In the genomic region with DNA sequence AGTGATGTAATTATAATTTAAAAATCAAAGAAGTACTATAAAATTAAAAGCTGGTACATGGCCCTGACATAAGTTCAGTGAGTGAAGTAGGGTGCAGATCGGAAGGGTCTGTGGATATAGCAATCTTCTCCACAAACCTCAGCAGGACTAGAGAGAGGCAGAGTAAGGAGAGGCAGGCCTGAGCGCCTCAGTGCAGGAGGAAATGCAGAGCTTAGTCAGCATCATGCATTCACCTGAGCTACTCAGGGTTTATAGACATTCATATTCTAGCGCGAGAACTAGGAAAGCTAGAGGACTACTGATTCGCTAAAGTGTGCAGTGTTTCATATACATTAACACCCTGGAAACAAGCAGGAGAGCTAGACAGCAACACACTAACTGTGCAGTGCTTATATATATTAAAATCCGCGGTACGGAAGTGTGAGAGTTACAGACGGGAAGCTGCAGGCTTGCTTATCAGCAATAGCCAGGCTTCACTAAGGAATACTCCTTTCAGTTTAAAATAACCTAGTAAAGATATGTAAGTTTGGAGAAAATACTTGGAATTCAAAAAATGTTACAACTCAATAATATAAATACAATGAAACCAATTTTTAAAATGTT, we compare ENCODE assay signal across 27 mouse cellular contexts. TPM values are rescaled to one million over a fixed set of nuclear protein-coding genes. Genes with fewer than 3 reads are reported as not detected.
A peak's percentile ranks its signal among the peaks of the same experiment; 100 is the strongest.
DNase-seq lines count a peak whose midpoint lies in the region; ATAC-seq and TF ChIP-seq lines count a peak whose summit lies in the region.
"Had no signal": no experiment of that assay in that cellular context is flagged by ENCODE, and none has a peak within 500 bp of the region (broad histone marks: within the 10 kb centered on the region; RNA-seq: fewer than 3 reads in every experiment).

No protein-coding gene starts in this region.

- peak overlapping the region; percentile 48 for H3K4me2 ChIP-seq in liver, embryonic 12.5 days
- peak overlapping the region; percentile 44 for H3K4me2 ChIP-seq in liver, postnatal 0 days (ENCODE audit: low read depth, low read length)
- H3K4me2 ChIP-seq: forebrain, embryonic 12.5 days; heart, embryonic 15.5 days; hindbrain, embryonic 13.5 days; limb, embryonic 13.5 days; lung, embryonic 14.5 days; midbrain, embryonic 13.5 days; stomach, embryonic 15.5 days had no signal

- TF ChIP-seq EP300 in liver, postnatal 0 days (IDR thresholded peaks at IDR 0.05; ENCODE audit: low read depth) = no peak

- no peak for TF ChIP-seq CTCF in liver, postnatal 0 days (IDR thresholded peaks at IDR 0.05; ENCODE audit: low read depth)
- TF ChIP-seq CTCF in lung, adult 2 months (IDR thresholded peaks at IDR 0.05; ENCODE audit: insufficient read depth, low read length) = no peak

- peak; percentile 28 for DNase-seq in 416B (ENCODE audit: low read depth)
- DNase-seq in liver, postnatal 0 days = no peak
- no peak for DNase-seq in thymus, postnatal 25 days
- DNase-seq in lung, adult 2 months = no peak
- no peak for DNase-seq in right cerebral cortex, adult 2 months (ENCODE audit: low spot score in 2 of 2)
- no peak for DNase-seq in kidney, postnatal 4 days
- DNase-seq: adrenal gland, postnatal 10 days; cerebellum, adult 8-10 months; forebrain, postnatal 0 days; gastrocnemius, postnatal 10 days; kidney, adult 8-10 months; lung, embryonic 14.5 days; lung, postnatal 14 days; retina, postnatal 1 day; right cerebral cortex, postnatal 25 days; thymus, postnatal 36 days had no signal

- 50% methylated on average over 9 of the region's 9 CpGs for WGBS in liver, embryonic 12.5 days (ENCODE audit: insufficient replicate concordance)
- WGBS in liver, postnatal 0 days (ENCODE audit: insufficient replicate concordance) = 50% methylated on average over 9 of the region's 9 CpGs
- WGBS in lung, adult 2 months = 70% methylated on average over 9 of the region's 9 CpGs

- peak; percentile 74 for ATAC-seq in common myeloid progenitor, adult 5-6 weeks (replicated peaks; ENCODE audit: low read depth, poor library complexity, severe bottlenecking)
- ATAC-seq in liver, embryonic 12.5 days = peak; percentile 90
- ATAC-seq in liver, postnatal 0 days = peak; percentile 73
- ATAC-seq: CD4-positive, CD25-positive, alpha-beta regulatory T cell, adult 4 months; forebrain, postnatal 0 days; intestine, embryonic 16.5 days; midbrain, embryonic 13.5 days had no signal

- no peak overlapping the region; the same call in 1 of the 2 replicates for H3K9ac ChIP-seq in liver, embryonic 12.5 days
- H3K9ac ChIP-seq in liver, postnatal 0 days (replicated peaks) = no peak overlapping the region
- H3K9ac ChIP-seq: forebrain, embryonic 12.5 days; forebrain, postnatal 0 days; heart, embryonic 15.5 days; hindbrain, embryonic 13.5 days; limb, embryonic 13.5 days; lung, embryonic 14.5 days; midbrain, embryonic 13.5 days; stomach, embryonic 15.5 days had no signal

- H3K9me3 ChIP-seq in liver, embryonic 12.5 days (replicated peaks) = no peaks in the 10 kb centered on the region
- no peaks in the 10 kb centered on the region for H3K9me3 ChIP-seq in liver, postnatal 0 days (ENCODE audit: low read length)
- H3K9me3 ChIP-seq: forebrain, embryonic 12.5 days; heart, embryonic 15.5 days; hindbrain, embryonic 13.5 days; limb, embryonic 13.5 days; midbrain, embryonic 13.5 days; stomach, embryonic 15.5 days had no signal

- TF ChIP-seq POLR2A in lung, adult 2 months (IDR thresholded peaks at IDR 0.05; ENCODE audit: borderline replicate concordance, extremely low read depth, low read depth, low read length) = no peak

- H3K27ac ChIP-seq in liver, embryonic 12.5 days = peak overlapping the region; percentile 45; the same call in 1 of the 2 replicates
- H3K27ac ChIP-seq in liver, postnatal 0 days (ENCODE audit: low read depth) = no peak overlapping the region
- H3K27ac ChIP-seq: forebrain, embryonic 12.5 days; heart, embryonic 15.5 days; hindbrain, embryonic 13.5 days; kidney, postnatal 0 days; limb, embryonic 13.5 days; midbrain, embryonic 13.5 days; stomach, embryonic 15.5 days had no signal

- no peaks in the 10 kb centered on the region for H3K27me3 ChIP-seq in liver, embryonic 12.5 days (replicated peaks)
- no peaks in the 10 kb centered on the region for H3K27me3 ChIP-seq in liver, postnatal 0 days (ENCODE audit: insufficient read depth, low read length)
- H3K27me3 ChIP-seq: forebrain, embryonic 12.5 days; heart, embryonic 15.5 days; hindbrain, embryonic 13.5 days; limb, embryonic 13.5 days; midbrain, embryonic 13.5 days; stomach, embryonic 15.5 days had no signal

- peaks cover 11% of the 10 kb centered on the region for H3K4me1 ChIP-seq in liver, embryonic 12.5 days
- no peaks in the 10 kb centered on the region for H3K4me1 ChIP-seq in liver, postnatal 0 days (ENCODE audit: insufficient read depth)
- H3K4me1 ChIP-seq in lung, adult 2 months (ENCODE audit: control insufficient read depth, insufficient read depth, low read length) = no peaks in the 10 kb centered on the region
- H3K4me1 ChIP-seq: forebrain, embryonic 12.5 days; hindbrain, embryonic 13.5 days; midbrain, embryonic 13.5 days; stomach, embryonic 15.5 days had no signal

- no peaks in the 10 kb centered on the region for H3K36me3 ChIP-seq in liver, embryonic 12.5 days
- no peaks in the 10 kb centered on the region for H3K36me3 ChIP-seq in liver, postnatal 0 days (replicated peaks; ENCODE audit: insufficient read depth, low read length)
- H3K36me3 ChIP-seq: forebrain, embryonic 12.5 days; heart, embryonic 15.5 days; limb, embryonic 13.5 days; midbrain, embryonic 13.5 days; stomach, embryonic 15.5 days had no signal

- H3K4me3 ChIP-seq in liver, embryonic 12.5 days = peak overlapping the region; percentile 18; the same call in 1 of the 2 replicates
- no peak overlapping the region for H3K4me3 ChIP-seq in liver, postnatal 0 days (ENCODE audit: low read depth, low read length)
- no peak overlapping the region for H3K4me3 ChIP-seq in lung, adult 2 months (replicated peaks; ENCODE audit: extremely low read depth, low read depth, low read length)
- H3K4me3 ChIP-seq: forebrain, embryonic 12.5 days; heart, embryonic 15.5 days; hindbrain, embryonic 13.5 days; limb, embryonic 13.5 days; midbrain, embryonic 13.5 days; stomach, embryonic 15.5 days had no signal

RNA-seq across cellular contexts. Expression of a gene that starts 32.7 kb away (rescaled TPM):
- total RNA-seq in common myeloid progenitor, adult 5-6 weeks (2017) = 0.05 and 0.39 TPM in 2 replicates
- polyA plus RNA-seq in liver, embryonic 12.5 days (2016; fragmentation: Nextera tagmentation; extraction: Ambion mirVana) = 3.3 TPM in 2 replicates
- polyA plus RNA-seq in liver, postnatal 0 days (2015; fragmentation: Nextera tagmentation; extraction: Ambion mirVana) = 38.6 and 42.1 TPM in 2 replicates
- polyA plus RNA-seq in lung, adult 2 months (2012; rRNA removed) = 0.52 and 1.1 TPM in 2 replicates
- polyA plus RNA-seq: CD4-positive, CD25-positive, alpha-beta regulatory T cell, adult 4 months had no signal

RNA-seq across cellular contexts. Expression of a gene that starts 53.2 kb away (rescaled TPM):
- 0.49 and 2.7 TPM in 2 replicates for total RNA-seq in common myeloid progenitor, adult 5-6 weeks (2017)
- 0.49 and 0.95 TPM in 2 replicates for polyA plus RNA-seq in liver, embryonic 12.5 days (2016; fragmentation: Nextera tagmentation; extraction: Ambion mirVana)
- polyA plus RNA-seq in liver, postnatal 0 days (2015; fragmentation: Nextera tagmentation; extraction: Ambion mirVana) = 1.0 and 2.3 TPM in 2 replicates
- polyA plus RNA-seq in lung, adult 2 months (2012; rRNA removed) = 2.5 and 4.1 TPM in 2 replicates
